Mouse (Mus musculus) heart, postnatal 36 days (tissue): ENCODE measurements around the gene Dhx38. TPM values are rescaled to one million over a fixed set of nuclear protein-coding genes. Genes with fewer than 3 reads are reported as not detected.

Source experiments
- DNase-seq, 2 experiments: peaks; one replicate each; pipeline ENCODE4 v3.0.0; 2021 to 2022
- intact Hi-C: fragments of 180-260 bp; cut with DNase I; formaldehyde crosslinking; loops from one replicate; pipeline ENCODE4 v1.15.1; 2025
- total RNA-seq, 2 experiments: library from RNA; stranded (reverse); gene quantifications; 2 replicates each; pipeline ENCODE4 v1.2.3; 2021

Gene Dhx38
- total RNA-seq = 10 to 100 TPM; 12.3 to 12.6 TPM

DNA sequence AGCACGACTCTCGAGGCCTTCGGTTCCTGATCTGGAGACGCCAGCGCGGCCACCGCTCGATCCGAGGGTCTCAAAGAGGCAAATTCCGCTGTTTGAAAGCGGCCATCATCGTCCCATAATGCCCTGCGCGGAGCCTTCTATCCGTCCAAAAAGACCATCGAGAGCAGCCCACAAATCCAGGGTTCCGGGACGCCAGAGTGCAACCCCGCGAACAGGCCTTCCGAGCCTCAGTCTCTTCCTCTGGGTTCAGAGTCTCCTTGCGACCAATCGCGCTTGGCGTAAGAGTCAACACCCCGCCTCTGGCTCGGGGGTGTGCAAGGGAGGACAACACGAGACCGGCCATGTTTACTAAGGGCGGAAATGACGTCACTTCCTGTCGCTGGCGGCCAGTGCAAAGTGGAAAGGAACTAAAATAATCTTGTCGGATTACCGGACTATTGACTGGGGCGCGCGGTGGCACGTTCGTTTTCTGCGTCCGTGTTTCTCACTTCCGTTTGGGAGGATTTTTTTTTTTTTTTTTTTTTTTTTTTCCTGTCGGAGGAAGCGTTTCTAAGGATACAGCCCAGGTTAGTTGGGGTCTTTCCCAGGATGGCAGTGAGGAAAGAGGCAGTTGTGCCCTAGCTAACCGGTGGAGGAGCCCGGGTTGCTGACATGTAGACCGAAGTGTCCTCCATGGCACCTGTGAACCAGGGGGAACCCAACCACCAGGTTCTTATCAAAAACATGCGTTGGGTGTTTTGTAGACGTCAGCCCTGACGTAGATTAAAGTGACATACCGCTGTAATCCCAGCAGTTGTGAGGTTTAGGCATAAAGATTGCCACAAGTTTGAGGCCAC lies at the start of gene Dhx38, which contains the start of gene Txnl4b:
Dhx38 (minus strand) TSS at position 364 of the 836 bp plus-strand sequence.
Txnl4b (plus strand) TSS at position 395 of the 836 bp plus-strand sequence.
- intact Hi-C loops = loop anchor here (1.0 to 10.0 kb wide), 3 partner anchors 43 to 1981 kb away; partner anchors contain the start of genes Ap1g1, Dhodh and Psmd7
- peak; percentile 98 to 99 for DNase-seq

DNA sequence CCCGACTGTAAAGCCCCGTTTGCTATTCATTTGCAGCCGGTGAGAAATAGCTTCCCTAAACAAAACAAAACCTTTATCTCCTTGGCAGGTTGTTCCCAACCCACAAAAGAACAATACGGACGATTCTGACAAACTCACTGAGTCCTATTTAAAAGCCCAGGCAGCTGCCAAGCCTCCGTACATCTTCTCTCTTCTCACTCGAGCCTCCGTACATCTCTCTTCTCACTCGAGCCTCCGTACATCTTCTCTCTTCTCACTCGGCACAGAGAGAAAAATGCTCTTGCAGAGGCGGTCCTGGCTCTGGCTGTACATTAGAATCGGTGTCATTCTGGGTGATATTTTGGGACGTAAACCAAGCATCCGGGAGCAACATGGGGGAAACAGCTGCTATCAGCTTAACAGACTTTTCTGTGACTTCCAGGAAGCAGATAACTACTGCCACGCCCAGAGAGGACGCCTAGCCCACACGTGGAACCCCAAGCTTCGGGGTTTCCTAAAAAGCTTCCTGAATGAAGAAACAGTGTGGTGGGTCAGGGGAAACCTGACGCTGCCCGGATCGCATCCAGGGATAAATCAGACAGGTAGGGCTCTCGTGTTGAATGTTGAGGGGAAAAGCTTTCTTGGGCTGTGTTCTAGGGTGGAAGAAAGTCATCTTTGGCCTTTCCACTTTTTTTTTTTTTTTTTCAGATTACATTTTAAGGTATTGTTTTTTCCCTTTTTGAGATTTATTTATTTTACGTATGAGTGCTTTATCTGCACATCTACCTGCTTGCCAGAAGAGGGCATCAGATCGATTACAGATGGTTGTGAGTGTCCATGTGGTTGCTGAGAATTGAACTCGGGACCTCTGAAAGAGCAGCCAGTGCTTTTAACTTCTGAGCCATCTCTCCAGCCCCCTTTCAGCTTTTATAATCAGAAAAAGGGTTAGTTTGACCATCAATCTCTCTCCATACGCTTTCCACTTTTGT lies 48.9 kb upstream of the Dhx38 start, which contains the start of gene Pkd1l3:
Pkd1l3 (plus strand) TSS at position 275 of the 968 bp plus-strand sequence.
- DNase-seq = no peak
- intact Hi-C loops = no loop called here

DNA sequence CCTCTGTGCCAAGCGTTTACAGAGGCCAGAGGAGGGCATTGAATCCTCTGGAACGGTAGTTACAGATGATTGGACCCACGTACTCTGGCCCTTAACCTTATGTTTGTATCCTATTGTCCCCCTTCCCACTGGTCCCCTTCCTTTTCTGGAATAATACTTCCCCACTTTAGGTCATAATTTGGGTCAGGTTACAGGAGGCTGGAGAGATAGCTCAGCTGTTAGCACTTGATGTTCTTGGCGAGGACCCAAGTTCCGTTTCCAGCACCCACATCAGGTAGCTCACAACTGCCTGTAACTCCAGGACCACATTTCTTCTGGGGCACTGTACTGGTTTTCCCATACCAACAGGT lies 43.5 kb upstream of the Dhx38 start:
- intact Hi-C loops = loop anchor here (5.0 kb wide), 3 partner anchors 83 to 168 kb away; partner anchors contain the start of genes Ap1g1, Ist1 and Zfp821
- peak; percentile 26 to 27 for DNase-seq

DNA sequence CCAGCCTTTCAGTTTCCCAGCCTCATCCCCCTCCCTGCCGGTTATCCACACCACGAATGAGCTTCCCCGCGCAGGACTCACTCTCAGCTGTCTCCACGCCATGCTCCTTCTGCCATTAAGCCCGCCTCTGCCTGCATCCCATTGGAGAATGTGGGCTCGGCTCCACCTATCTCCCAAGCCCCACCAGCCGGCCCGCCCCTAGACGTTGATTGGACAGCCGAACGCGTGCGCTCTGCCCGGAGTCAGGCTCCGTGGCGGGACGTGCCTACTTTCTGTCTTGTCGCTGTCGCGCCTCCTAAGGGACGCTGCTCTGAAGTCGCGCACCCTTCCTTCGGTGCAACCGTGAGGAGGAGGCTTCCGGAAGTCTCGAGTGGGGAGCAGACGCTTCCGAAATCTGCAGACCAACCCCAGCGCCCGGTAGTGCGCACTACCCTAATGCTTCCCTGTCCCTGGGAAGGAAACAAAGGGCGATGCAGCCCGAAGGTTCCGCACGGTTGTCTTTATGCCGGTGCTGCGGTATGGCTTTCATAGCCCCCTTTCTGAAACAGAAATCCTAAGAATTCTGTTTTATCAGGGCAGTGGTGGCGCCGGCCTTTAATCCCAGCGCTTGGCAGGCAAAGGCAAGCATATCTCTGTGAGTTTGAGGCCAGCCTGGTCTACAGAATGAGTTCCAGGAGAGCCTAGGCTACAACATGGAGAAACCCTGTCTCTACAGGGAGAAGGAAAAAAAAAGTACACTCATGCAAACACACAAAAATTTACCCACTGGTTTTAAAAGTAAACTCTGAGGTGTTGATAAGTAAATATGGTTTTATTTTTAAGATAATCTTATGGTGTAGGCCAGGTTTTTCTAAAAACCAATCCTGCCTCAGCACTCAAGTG lies 42.9 kb upstream of the Dhx38 start, which contains the start of gene Dhodh:
Dhodh (minus strand) TSS at position 403 of the 882 bp plus-strand sequence.
- intact Hi-C loops = loop anchor here (1.0 to 5.0 kb wide), 4 partner anchors 43 to 169 kb away; partner anchors contain the start of genes Ap1g1, Dhx38, Ist1 and Txnl4b

DNA sequence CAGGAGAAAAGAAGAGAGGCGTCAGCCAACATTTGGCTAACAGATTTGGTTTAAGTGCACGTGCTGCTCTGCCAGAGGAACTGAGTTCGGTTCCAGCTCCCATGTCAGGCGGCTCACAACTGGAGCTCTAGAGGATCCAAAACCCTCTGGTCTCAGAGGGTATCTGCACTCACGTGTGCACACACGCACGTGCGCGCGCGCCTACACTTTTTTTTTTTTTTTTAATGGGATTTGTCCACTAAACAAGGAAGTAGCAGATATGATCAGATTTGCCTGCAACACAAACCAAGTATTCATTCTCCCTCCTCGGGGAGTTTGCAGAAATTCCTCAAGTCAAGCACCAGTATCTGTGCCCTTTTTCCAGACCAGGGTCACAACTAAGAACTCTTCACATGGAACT lies 42.0 kb upstream of the Dhx38 start:
- DNase-seq = no peak
- intact Hi-C loops = loop anchor here (1.0 to 5.0 kb wide), 4 partner anchors 42 to 170 kb away; partner anchors contain the start of genes Ap1g1, Dhx38, Ist1 and Txnl4b

More for the DNA sequence above, 42.9 kb upstream of the Dhx38 start, which contains the start of gene Dhodh:
- DNase-seq = peak; percentile 94 to 98

DNA sequence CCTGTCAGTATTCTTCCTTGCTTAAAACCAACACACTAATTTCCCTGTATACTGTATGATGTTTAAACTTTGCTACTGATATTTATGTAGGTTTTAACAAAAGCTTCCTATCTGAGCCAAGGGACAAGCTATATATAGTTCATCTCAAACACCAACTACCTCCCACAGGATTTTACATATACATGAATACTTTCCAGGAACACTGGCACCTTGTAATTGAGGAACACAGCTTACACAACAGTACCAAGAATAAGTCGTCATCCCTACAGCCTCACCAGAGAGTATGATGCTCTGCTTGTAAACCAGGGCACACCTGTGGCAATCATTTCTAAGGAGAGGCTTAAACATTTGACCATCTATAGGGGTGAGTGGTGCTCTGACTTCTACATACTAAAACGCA lies 41.1 kb upstream of the Dhx38 start:
- DNase-seq = no peak
- intact Hi-C loops = loop anchor here (5.0 kb wide), 3 partner anchors 86 to 171 kb away; partner anchors contain the start of genes Ap1g1, Ist1 and Zfp821

DNA sequence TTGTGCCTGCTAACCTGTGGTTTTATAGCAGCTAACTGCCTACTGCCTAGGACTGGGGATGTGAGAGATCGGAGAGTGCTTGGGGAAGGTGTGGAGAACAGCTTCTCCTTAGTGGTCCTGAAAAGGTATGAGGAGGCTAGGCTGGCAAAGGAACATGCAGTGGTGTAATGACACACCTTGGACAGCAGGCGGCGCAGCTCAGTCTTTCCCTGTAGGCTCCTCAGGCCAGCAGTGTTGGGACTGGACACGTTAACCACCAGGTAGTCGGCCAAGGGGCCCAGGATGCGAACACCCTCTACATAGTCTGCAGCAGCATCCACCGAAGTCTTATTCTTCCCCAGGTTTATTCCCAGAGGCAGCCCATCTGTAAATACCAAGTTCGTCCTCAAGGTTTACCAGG lies 30.2 kb upstream of the Dhx38 start:
- intact Hi-C loops = loop anchor here (10.0 kb wide), 1 partner anchor 319 kb away; no protein-coding TSS in a partner anchor
- peak; percentile 43 to 64 for DNase-seq

DNA sequence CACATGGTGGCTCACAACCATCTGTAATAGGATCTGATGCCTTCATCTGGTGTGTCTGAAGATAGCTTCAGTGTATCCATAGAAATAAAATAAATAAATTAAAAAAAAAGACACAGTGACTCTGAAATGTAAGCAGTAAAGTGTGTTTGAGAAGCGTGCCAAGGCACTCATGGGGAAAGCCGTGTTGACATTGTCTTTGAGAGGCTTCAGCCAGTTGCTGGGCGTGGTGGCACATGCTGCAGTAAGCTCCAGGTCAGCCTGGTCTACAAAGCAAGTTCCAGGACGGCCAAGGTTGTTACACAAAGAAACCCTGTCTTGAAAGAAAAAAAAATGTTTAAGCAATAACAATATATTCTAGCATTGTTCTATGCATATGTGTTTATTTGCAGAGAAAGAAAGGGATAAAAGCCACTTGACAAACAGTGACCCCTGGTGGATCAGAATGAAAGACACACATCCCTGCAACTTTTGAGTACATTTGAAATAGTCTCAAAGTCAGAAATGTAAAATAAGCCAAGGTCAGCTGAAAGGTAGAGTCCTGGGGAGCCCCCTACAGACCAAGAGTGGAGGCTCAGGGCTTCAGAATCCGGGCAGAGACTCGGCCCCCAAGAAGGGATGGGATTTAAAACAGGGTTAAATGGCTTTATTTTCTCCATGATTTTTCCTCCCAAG lies 27.6 kb upstream of the Dhx38 start:
- intact Hi-C loops = loop anchor here (10.0 kb wide), 1 partner anchor 322 kb away; no protein-coding TSS in a partner anchor
- no peak for DNase-seq

DNA sequence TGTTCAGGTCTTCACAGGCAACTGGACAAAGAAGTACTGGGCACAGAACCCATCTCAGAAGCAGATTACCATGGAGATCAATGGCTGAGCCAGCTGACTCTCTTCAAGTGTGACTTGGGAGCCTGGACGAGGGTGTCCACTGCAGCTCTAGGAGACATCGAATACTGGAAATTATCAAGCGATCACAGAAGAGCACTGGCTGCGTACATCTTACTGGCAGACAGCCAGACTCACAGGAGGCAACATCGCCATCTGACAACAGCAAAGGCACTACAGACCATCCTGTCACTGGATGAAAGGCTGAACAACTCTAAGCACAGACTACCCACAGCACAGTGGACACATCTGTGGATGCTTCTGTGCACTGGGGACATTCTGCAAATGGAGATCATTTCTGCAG lies 26.5 kb upstream of the Dhx38 start:
- intact Hi-C loops = loop anchor here (10.0 kb wide), 1 partner anchor 323 kb away; no protein-coding TSS in a partner anchor
- no peak for DNase-seq

DNA sequence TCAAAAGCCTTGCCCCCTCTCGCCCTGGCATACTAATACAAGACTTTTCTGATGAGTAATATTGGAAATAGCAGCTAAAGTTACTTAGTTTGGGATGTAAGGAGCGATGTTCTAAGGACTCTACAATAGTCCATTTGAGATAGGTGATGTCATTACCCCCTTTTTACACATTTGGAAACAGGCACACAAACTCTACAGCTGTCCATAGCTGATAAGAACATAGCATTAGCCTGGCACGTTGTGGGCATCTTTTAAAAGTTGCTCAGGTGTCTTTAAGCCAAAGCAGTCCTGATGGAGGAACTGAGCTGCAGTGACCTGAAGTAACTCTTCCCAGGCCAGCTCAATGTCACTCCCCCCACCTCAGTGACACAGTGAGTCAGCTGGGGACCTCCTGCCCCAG lies 25.7 kb upstream of the Dhx38 start:
- intact Hi-C loops = loop anchor here (10.0 kb wide), 1 partner anchor 323 kb away; no protein-coding TSS in a partner anchor
- DNase-seq = no peak

DNA sequence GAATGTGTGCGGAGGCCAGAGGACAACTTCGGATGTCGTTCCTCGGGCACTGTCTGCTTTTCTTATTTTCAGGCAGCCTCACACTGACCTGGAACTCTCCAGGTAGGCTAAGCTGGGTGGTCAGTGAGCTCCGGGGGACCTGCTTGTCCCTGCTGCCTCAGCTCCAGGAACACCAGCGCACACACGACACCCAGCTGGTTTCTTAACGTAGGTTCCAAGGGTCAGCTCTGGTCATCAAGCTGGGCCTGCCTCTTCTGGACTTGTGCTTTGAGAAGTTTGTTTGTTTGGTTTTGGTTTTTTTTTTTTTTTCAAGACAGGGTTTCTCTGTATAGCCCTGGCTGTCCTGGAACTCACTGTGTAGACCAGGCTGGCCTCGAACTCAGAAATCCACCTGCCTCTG lies 25.2 kb upstream of the Dhx38 start:
- intact Hi-C loops = loop anchor here (10.0 kb wide), 1 partner anchor 324 kb away; no protein-coding TSS in a partner anchor

DNA sequence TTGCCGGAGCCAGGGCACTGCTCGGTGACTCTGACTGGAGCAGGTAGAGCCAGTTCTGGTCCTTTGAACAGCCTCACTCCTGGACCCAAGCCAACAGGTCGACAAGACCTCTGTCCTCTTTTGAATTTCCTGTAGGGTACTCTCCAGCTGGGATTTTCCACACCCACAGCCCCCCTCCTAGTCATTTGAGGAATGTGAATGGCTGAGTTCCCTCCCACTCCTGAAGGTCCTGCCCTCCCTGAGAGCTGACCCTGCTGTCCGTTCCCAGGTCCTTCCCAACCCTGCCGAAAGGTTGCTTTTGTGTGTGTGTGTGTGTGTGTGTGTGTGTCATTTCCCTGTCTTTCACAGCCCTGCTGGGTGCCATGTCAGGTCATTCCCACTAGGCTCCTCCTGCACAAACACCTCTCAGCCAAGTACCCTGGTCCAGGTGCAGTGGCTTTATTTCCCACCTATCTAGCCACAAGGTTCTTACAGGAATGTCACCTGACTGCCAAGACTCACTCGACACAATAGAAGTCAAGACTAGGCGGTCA lies 21.4 kb upstream of the Dhx38 start:
- intact Hi-C loops = no loop called here

More for the DNA sequence above, 25.2 kb upstream of the Dhx38 start:
- DNase-seq = no peak

DNA sequence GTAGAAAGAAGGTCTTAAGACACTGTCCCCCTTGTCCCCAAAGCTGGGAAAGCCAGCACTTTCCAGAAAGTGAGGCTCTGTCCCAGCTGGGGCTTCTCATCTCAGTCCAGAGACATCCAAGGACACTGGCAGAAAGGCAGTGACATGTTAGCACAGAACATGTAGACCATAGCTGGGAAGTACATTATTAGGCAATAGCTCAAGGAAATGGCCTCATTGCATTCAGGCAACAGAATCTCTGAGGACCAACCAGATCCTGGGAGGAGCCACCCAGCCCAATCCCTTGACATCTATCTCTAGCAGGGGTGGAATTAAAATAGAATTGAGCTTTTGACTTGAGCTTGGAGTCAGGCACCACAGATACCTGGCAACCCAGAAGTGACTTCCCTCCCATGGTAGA lies 20.0 kb upstream of the Dhx38 start:
- intact Hi-C loops = no loop called here
- DNase-seq = no peak

More for the DNA sequence above, 21.4 kb upstream of the Dhx38 start:
- no peak for DNase-seq

DNA sequence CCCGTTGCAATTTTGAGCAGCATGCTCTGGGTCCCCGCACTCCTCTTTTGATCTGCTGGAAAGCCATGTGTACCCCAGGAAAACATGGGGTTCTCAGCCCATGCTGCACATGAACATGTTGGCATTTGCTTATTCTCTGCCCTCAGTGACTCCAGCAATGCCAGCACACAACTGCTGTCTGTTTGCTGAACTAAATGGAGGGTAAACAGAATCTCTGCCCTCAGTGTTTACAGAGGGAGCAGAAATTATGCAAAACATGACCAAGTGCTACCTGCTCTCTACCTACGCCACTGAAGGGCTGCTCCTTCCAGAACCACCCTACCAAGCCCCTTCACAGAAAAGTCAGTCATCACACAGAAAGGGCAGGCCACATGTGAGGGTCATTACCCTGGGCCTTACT lies 19.2 kb upstream of the Dhx38 start:
- intact Hi-C loops = no loop called here
- DNase-seq = no peak

DNA sequence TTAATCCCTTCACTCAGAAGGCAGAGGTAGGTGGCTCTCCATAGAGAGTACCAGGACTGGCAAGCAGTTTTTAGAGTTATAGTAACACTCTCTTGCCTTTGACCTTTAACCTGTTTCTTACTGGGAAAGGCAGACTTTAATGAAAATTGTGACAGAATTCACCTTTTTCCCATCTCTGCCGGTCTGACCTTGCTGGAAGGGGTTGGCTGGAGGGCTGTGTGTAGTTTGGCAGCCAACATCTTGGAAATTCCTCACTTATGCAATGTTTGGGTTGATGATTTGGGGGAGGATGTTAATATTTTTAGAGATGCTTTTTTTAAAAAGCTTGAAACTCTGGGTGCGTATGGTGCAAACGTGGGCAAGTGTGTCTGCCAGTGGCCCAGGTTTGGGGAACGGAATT lies 18.6 kb upstream of the Dhx38 start:
- DNase-seq = no peak
- intact Hi-C loops = no loop called here

DNA sequence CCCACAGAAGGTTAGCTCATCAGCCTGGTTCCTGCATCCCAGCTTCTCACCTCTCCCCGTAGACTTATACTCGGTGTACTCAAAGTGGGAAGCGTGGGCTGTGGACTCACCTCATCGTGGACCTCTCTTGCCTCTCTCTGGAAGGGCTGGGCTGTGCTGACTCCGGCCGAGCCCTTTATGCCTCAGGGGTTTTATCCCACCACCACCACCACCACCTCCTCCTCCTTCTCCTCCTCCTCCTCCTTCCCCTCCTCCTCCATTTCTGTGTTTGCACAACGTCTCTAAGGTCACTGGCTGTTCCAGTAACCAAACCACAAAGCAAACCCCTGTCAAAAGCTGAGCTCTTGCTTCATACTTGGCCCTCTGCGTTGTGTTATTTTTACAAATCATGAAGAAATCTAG lies 13.2 kb upstream of the Dhx38 start, which contains the start of gene Hp:
Hp (minus strand) TSS at position 273 of the 402 bp plus-strand sequence.
- no peak for DNase-seq
- intact Hi-C loops = no loop called here

DNA sequence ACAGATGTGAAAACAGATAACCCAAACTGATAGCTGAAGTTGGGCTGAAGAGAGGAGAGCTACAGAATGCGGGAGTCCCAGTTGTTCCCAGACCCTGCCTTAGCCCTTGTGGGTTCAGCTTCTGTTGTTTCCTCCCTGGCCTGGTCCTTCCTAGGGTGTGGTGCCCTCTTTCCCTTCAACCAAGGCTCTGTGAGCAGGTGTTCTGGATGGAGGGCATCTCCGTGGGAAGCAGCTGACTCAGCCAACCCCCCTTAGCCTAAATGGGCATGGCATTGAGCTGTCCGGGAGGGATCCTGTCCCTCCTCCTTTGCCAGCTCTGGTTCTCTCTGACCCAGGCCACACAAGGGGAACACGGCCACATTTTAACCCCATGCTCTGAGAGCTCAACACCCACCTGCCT lies 10.7 kb upstream of the Dhx38 start:
- DNase-seq = no peak
- intact Hi-C loops = no loop called here

DNA sequence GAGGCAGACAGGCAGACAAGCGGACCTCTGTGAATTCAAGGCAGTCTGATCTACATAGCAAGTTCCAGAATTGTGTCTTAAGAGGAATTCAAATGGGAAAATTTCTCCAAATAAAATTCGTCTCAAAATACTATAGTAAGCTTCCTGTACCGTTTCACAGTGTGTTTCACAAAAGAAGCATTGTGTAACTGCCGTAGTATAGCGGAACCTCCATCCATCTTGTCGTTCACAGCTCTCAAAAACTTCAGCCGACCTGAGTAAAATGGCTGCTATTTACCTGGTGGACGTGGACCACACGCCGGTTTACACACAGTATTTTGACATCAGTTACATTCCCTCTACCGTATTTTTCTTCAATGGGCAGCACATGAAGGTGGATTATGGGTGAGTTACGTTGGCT lies 5.5 kb upstream of the Dhx38 start:
- intact Hi-C loops = no loop called here
- no peak for DNase-seq
